Mouse (Mus musculus) CH12.LX (cell line): Measurements from ENCODE around the gene Gck.

Experiments used
- BHLHE40 ChIP-seq: IDR thresholded peaks from 2 replicates; pipeline ENCODE4 v1.6.1; 2011; ENCODE audit warnings: mild to moderate bottlenecking, low read depth, low read length, improper control_type of control experiment
- CHD2 ChIP-seq: IDR thresholded peaks from 2 replicates; pipeline ENCODE4 v1.6.1; 2011; ENCODE audit warnings: low read length, improper control_type of control experiment
- CTCF ChIP-seq, 2 experiments: IDR thresholded peaks in 1 of 2; conservative IDR thresholded peaks in 1 of 2; 2 replicates each; pipeline ENCODE4 v1.5.1; 2011 to 2012; ENCODE audit warnings: low read depth in 2 of 2, low read length in 2 of 2, improper control_type of control experiment in 1 of 2, inconsistent platforms in 1 of 2, mild to moderate bottlenecking in 1 of 2, moderate library complexity in 1 of 2
- E2F4 ChIP-seq: IDR thresholded peaks from 2 replicates; pipeline ENCODE4 v1.6.1; 2011; ENCODE audit warnings: low read depth, low read length, improper control_type of control experiment; ENCODE audit not compliant: insufficient replicate concordance
- ELF1 ChIP-seq: IDR thresholded peaks from 2 replicates; pipeline ENCODE4 v1.6.1; 2014; ENCODE audit warnings: low read depth, mild to moderate bottlenecking, inconsistent platforms, low read length, improper control_type of control experiment
- HCFC1 ChIP-seq: IDR thresholded peaks from 2 replicates; pipeline ENCODE4 v1.6.1; 2012; ENCODE audit warnings: low read depth, mild to moderate bottlenecking, inconsistent platforms, low read length, improper control_type of control experiment
- MAFK ChIP-seq: IDR thresholded peaks from 2 replicates; pipeline ENCODE4 v1.6.1; 2011; ENCODE audit warnings: low read length, improper control_type of control experiment; ENCODE audit not compliant: insufficient replicate concordance
- NELFE ChIP-seq: IDR thresholded peaks from 2 replicates; pipeline ENCODE4 v1.6.1; 2011; ENCODE audit warnings: low read depth, low read length, improper control_type of control experiment
- POLR2A ChIP-seq: IDR thresholded peaks from 2 replicates; pipeline ENCODE4 v1.6.1; 2011; ENCODE audit warnings: low read depth, mild to moderate bottlenecking, improper control_type of control experiment, low read length
- TBP ChIP-seq: conservative IDR thresholded peaks from 2 replicates; pipeline ENCODE4 v1.6.1; 2011; ENCODE audit warnings: low read depth, low read length, improper control_type of control experiment
- TCF12 ChIP-seq: IDR thresholded peaks from 2 replicates; pipeline ENCODE4 v1.6.1; 2014; ENCODE audit warnings: low read depth, mild to moderate bottlenecking, inconsistent platforms, low read length, improper control_type of control experiment
- USF1 ChIP-seq: IDR thresholded peaks from 2 replicates; pipeline ENCODE4 v1.6.1; 2014; ENCODE audit warnings: low read depth, mild to moderate bottlenecking, inconsistent platforms, low read length, improper control_type of control experiment
- USF2 ChIP-seq: conservative IDR thresholded peaks from 2 replicates; pipeline ENCODE4 v1.6.1; 2011; ENCODE audit warnings: low read depth, low read length, improper control_type of control experiment

DNA sequence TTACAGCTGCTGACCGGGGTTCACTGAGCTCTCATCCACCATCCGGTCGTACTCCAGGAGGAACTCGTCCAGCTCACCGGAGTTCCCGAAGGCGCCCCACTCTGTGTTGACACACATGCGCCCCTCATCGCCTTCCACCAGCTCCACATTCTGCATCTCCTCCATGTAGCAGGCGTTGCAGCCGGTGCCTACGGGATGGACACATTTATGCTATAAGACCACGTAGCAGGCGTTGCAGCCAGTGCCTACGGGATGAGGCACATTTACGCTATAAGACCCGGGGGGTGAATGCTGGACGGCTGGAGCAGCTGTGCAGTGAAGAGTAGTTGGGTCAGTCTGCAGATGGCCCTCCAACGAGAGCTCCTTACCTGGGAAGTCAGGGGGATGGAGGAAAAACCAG is 45.5 kb downstream of the Gck start:
- TF ChIP-seq POLR2A: no peak
- no peak for TF ChIP-seq NELFE
- TF ChIP-seq USF1: no peak
- TF ChIP-seq CTCF (conservative IDR thresholded peaks at IDR 0.05 in 1 of 2, IDR thresholded peaks at IDR 0.05 in 1 of 2; ENCODE audit: low read depth in 2 of 2, low read length in 2 of 2): no peak
- TF ChIP-seq ELF1: no peak
- no peak for TF ChIP-seq TBP
- no peak for TF ChIP-seq TCF12
- TF ChIP-seq CHD2: no peak
- no peak for TF ChIP-seq HCFC1
- no peak for TF ChIP-seq USF2
- no peak for TF ChIP-seq E2F4
- TF ChIP-seq MAFK: no peak
- no peak for TF ChIP-seq BHLHE40
